Mouse (Mus musculus) liver, postnatal 0 days (tissue): Measurements from ENCODE around the gene Ctsw.

Experiments used
- CTCF ChIP-seq: sonication (generic); IDR thresholded peaks from 2 replicates; pipeline ENCODE4 v1.5.1; 2016; ENCODE audit warnings: antibody characterized with exemption, low read depth
- EP300 ChIP-seq: IDR thresholded peaks from 2 replicates; pipeline ENCODE4 v1.6.1; 2016; ENCODE audit warnings: antibody characterized with exemption, low read depth, mild to moderate bottlenecking

DNA sequence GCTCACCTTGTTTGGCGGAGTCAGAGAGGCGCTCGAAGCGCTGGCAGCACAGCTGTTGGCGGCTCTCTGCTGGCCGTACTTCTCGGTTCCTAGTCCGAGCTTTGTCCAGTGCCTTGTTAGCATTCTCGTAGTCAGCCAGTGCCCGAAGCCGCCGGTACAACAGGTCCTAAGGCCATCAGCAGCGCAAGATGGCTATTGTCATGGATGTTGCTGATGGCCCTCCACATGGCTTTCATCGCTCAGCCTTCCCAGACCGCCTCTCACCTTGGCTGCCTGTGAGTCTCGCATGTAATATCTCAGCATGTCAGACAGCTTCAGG lies 27.7 kb upstream of the Ctsw start:
- TF ChIP-seq CTCF (no peak), EP300 (no peak)
